ENCODE assay signal across 10 mouse cellular contexts in genomic region chr5:123997211-123997751, GRCm38 (mm10). TPM values are rescaled to one million over a fixed set of nuclear protein-coding genes. Genes with fewer than 3 reads are reported as not detected.
DNase-seq lines count a peak whose midpoint lies in the region; ATAC-seq and TF ChIP-seq lines count a peak whose summit lies in the region.
"Had no signal": no experiment of that assay in that cellular context is flagged by ENCODE, and none has a peak within 500 bp of the region (broad histone marks: within the 10 kb centered on the region; RNA-seq: fewer than 3 reads in every experiment).

No protein-coding gene starts in this region.

- TF ChIP-seq POLR2A in brain, embryonic 14.5 days (IDR thresholded peaks at IDR 0.05; ENCODE audit: borderline replicate concordance, extremely low read depth, insufficient read depth, insufficient read length, poor library complexity, severe bottlenecking), result no peak

- H3K36me3 ChIP-seq in hindbrain, postnatal 0 days (ENCODE audit: insufficient read depth, low read length), result peaks cover 29% of the 10 kb centered on the region; the same call in 1 of the 2 replicates

- H3K27ac ChIP-seq in hindbrain, postnatal 0 days, result peak overlapping the region; percentile 52; the same call in 1 of the 2 replicates

- no peaks in the 10 kb centered on the region for H3K27me3 ChIP-seq in hindbrain, postnatal 0 days (ENCODE audit: insufficient read depth, low read length)

- WGBS in hindbrain, postnatal 0 days, result 56% methylated on average over 24 of the region's 24 CpGs

- no peak overlapping the region for H3K4me2 ChIP-seq in hindbrain, postnatal 0 days (ENCODE audit: low read depth, low read length)

- peak; percentile 17 for DNase-seq in layer of hippocampus, adult 9-11 months
- no peak for DNase-seq in layer of hippocampus, adult 9-10 months (ENCODE audit: low spot score)
- DNase-seq in brain, embryonic 14.5 days (ENCODE audit: low read depth), result peak; percentile 71
- DNase-seq in cerebellum, postnatal 10 days, result peak; percentile 87 to 92
- DNase-seq in hindbrain, postnatal 0 days (ENCODE audit: low spot score), result peak; percentile 63
- no peak for DNase-seq in right cerebral cortex, postnatal 36 days (ENCODE audit: low spot score in 2 of 2)
- DNase-seq: kidney, adult 8-10 months had no signal

- H3K9ac ChIP-seq in hindbrain, postnatal 0 days (replicated peaks; ENCODE audit: low read length), result no peak overlapping the region

- peaks cover 7% of the 10 kb centered on the region; the same call in 1 of the 2 replicates for H3K4me1 ChIP-seq in hindbrain, postnatal 0 days (ENCODE audit: insufficient read depth, low read length)

- H3K9me3 ChIP-seq in hindbrain, postnatal 0 days (ENCODE audit: low read length), result no peaks in the 10 kb centered on the region
- H3K9me3 ChIP-seq: G1E had no signal

- no peak for ATAC-seq in hindbrain, postnatal 0 days
- ATAC-seq in megakaryocyte progenitor cell, adult 5-6 weeks (replicated peaks; ENCODE audit: poor library complexity), result no peak
- ATAC-seq: lung, postnatal 0 days had no signal

- H3K4me3 ChIP-seq in hindbrain, postnatal 0 days (ENCODE audit: low read length), result no peak overlapping the region

- no peak for TF ChIP-seq CTCF in brain, embryonic 14.5 days (IDR thresholded peaks at IDR 0.05; ENCODE audit: borderline replicate concordance, extremely low read depth, insufficient read depth, insufficient read length)
- TF ChIP-seq CTCF in hindbrain, postnatal 0 days (IDR thresholded peaks at IDR 0.05; ENCODE audit: low read depth), result no peak

RNA-seq across cellular contexts. Expression of gene Hip1r, which starts 23.9 kb away (rescaled TPM):
- 17.7 and 23.9 TPM in 2 replicates for polyA plus RNA-seq in brain, embryonic 14.5 days (2012; rRNA removed)
- 46.9 and 65.5 TPM in 2 replicates for total RNA-seq in hindbrain, postnatal 0 days (2014; rRNA removed)
- 32.6 and 33.9 TPM in 2 replicates for polyA plus RNA-seq in hindbrain, postnatal 0 days (2015; fragmentation: Nextera tagmentation; extraction: Ambion mirVana)
- 4.9 and 6.9 TPM in 2 replicates for total RNA-seq in megakaryocyte progenitor cell, adult 5-6 weeks (2015)
- total RNA-seq in megakaryocyte progenitor cell, adult 5-6 weeks (2017), result 14.2 and 16.0 TPM in 2 replicates

RNA-seq across cellular contexts. Expression of gene Vps37b, which starts 34.8 kb away (rescaled TPM):
- polyA plus RNA-seq in brain, embryonic 14.5 days (2012; rRNA removed), result 79.9 and 107 TPM in 2 replicates
- 104 and 110 TPM in 2 replicates for total RNA-seq in hindbrain, postnatal 0 days (2014; rRNA removed)
- 94.0 and 95.1 TPM in 2 replicates for polyA plus RNA-seq in hindbrain, postnatal 0 days (2015; fragmentation: Nextera tagmentation; extraction: Ambion mirVana)
- total RNA-seq in megakaryocyte progenitor cell, adult 5-6 weeks (2015), result 11.4 and 14.8 TPM in 2 replicates
- 15.2 and 15.6 TPM in 2 replicates for total RNA-seq in megakaryocyte progenitor cell, adult 5-6 weeks (2017)

Comparison
In these comparisons a context has a peak if more than half of its experiments do, and no peak if none do; other contexts are left out.
1. DNase-seq: peak in layer of hippocampus, adult 9-11 months (single experiment), brain, embryonic 14.5 days (single experiment), cerebellum, postnatal 10 days (2 of 2) and hindbrain, postnatal 0 days (single experiment); none in layer of hippocampus, adult 9-10 months (single experiment) and right cerebral cortex, postnatal 36 days (0 of 2).